Mouse (Mus musculus): ENCODE results near the gene Imp4. TPM values are rescaled to one million over a fixed set of nuclear protein-coding genes. Genes with fewer than 3 reads are reported as not detected.
"Not testable (repeated sequence)": the region's sequence is repeated elsewhere in the genome, so short reads cannot be mapped to it uniquely, and the experiment has no call there.

The Imp4 gene
- polyA plus RNA-seq, 1 experiment from 2014 or later = 91.1 TPM

GRCm38 (mm10) chr1:34432411-34432775, 7.3 kb upstream of the Imp4 start:
- H3K9me3 ChIP-seq (ENCODE audit: low read depth, low read length) = peaks cover 22% of the 10 kb centered on the region
- DNase-seq (peak; percentile 71), ATAC-seq (ENCODE audit: insufficient read depth) (no peak)
- H3K4me3 ChIP-seq (ENCODE audit: low read depth, low read length) = peak overlapping the region; percentile 41
- no peaks in the 10 kb centered on the region for H3K27me3 ChIP-seq (ENCODE audit: insufficient read depth, low read length)
- H3K4me2 ChIP-seq = peak overlapping the region; percentile 69
- 53% methylated on average over 13 of the region's 13 CpGs for WGBS
- TF ChIP-seq CTCF (IDR thresholded peaks at IDR 0.05; ENCODE audit: low read depth) = no peak
- H3K36me3 ChIP-seq (ENCODE audit: insufficient read depth) = peaks cover 4% of the 10 kb centered on the region; the same call in 1 of the 2 replicates
- H3K27ac ChIP-seq (ENCODE audit: low read depth) = 0 out of 2 replicates have a peak overlapping the region, but pooled peaks have one; percentile 30
- peaks cover 2% of the 10 kb centered on the region; the same call in 1 of the 2 replicates for H3K4me1 ChIP-seq (ENCODE audit: insufficient read depth)
- H3K9ac ChIP-seq = peak overlapping the region; percentile 61

- 13% methylated on average over 35 of the region's 35 CpGs for WGBS
- Histone ChIP-seq H3K9ac (peak overlapping the region; percentile 61), H3K27ac (ENCODE audit: low read depth) (peak overlapping the region; percentile 79; the same call in 1 of the 2 replicates), H3K27me3 (ENCODE audit: insufficient read depth, low read length) (no peaks in the 10 kb centered on the region), H3K36me3 (ENCODE audit: insufficient read depth) (peaks cover 4% of the 10 kb centered on the region; the same call in 1 of the 2 replicates), H3K4me3 (ENCODE audit: low read depth, low read length) (peak overlapping the region; percentile 41), H3K9me3 (ENCODE audit: low read depth, low read length) (peaks cover 22% of the 10 kb centered on the region), H3K4me1 (ENCODE audit: insufficient read depth) (peaks cover 2% of the 10 kb centered on the region; the same call in 1 of the 2 replicates), H3K4me2 (peak overlapping the region; percentile 69)
- DNase-seq = peak; percentile 78
- TF ChIP-seq CTCF (IDR thresholded peaks at IDR 0.05; ENCODE audit: low read depth) = no peak
- ATAC-seq (ENCODE audit: insufficient read depth) = peak; percentile 30
Observed at GRCm38 (mm10) chr1:34432776-34433481, 6.7 kb upstream of the Imp4 start.

GRCm38 (mm10) chr1:34433891-34434521, 5.6 kb upstream of the Imp4 start:
- 10% methylated on average over 19 of the region's 19 CpGs for WGBS
- Histone ChIP-seq H3K36me3 (ENCODE audit: insufficient read depth) (peaks cover 4% of the 10 kb centered on the region; the same call in 1 of the 2 replicates), H3K4me3 (ENCODE audit: low read depth, low read length) (peak overlapping the region; percentile 57), H3K27ac (ENCODE audit: low read depth) (peak overlapping the region; percentile 54; the same call in 1 of the 2 replicates), H3K9ac (peak overlapping the region; percentile 43), H3K4me1 (ENCODE audit: insufficient read depth) (peaks cover 5% of the 10 kb centered on the region; the same call in 1 of the 2 replicates), H3K9me3 (ENCODE audit: low read depth, low read length) (peaks cover 22% of the 10 kb centered on the region), H3K4me2 (peak overlapping the region; percentile 69), H3K27me3 (ENCODE audit: insufficient read depth, low read length) (no peaks in the 10 kb centered on the region)
- peak; percentile 9; the same call in 1 of the 2 replicates for ATAC-seq (ENCODE audit: insufficient read depth)
- TF ChIP-seq CTCF (IDR thresholded peaks at IDR 0.05; ENCODE audit: low read depth) = no peak
- DNase-seq = peak; percentile 50

GRCm38 (mm10) chr1:34434660-34435160, 4.9 kb upstream of the Imp4 start:
- peaks cover 4% of the 10 kb centered on the region; the same call in 1 of the 2 replicates for H3K36me3 ChIP-seq (ENCODE audit: insufficient read depth)
- under 1% methylated on average over 30 of the region's 30 CpGs for WGBS
- TF ChIP-seq CTCF (IDR thresholded peaks at IDR 0.05; ENCODE audit: low read depth) = no peak
- H3K4me3 ChIP-seq (ENCODE audit: low read depth, low read length) = peak overlapping the region; percentile 57
- peak overlapping the region; percentile 69 for H3K4me2 ChIP-seq
- H3K9ac ChIP-seq = peak overlapping the region; percentile 56
- peak overlapping the region; percentile 81 for H3K27ac ChIP-seq (ENCODE audit: low read depth)
- peaks cover 22% of the 10 kb centered on the region for H3K9me3 ChIP-seq (ENCODE audit: low read depth, low read length)
- peaks cover 5% of the 10 kb centered on the region; the same call in 1 of the 2 replicates for H3K4me1 ChIP-seq (ENCODE audit: insufficient read depth)
- H3K27me3 ChIP-seq (ENCODE audit: insufficient read depth, low read length) = no peaks in the 10 kb centered on the region
- peak; percentile 95 for DNase-seq
- no peak for ATAC-seq (ENCODE audit: insufficient read depth)

GRCm38 (mm10) chr1:34435371-34436120, 4.1 kb upstream of the Imp4 start:
- TF ChIP-seq CTCF (IDR thresholded peaks at IDR 0.05; ENCODE audit: low read depth) = no peak
- DNase-seq = peak; percentile 7
- H3K9ac ChIP-seq = peak overlapping the region; percentile 56
- peak overlapping the region; percentile 69 for H3K4me2 ChIP-seq
- H3K36me3 ChIP-seq (ENCODE audit: insufficient read depth) = peaks cover 4% of the 10 kb centered on the region; the same call in 1 of the 2 replicates
- peaks cover 18% of the 10 kb centered on the region for H3K9me3 ChIP-seq (ENCODE audit: low read depth, low read length)
- WGBS = 25% methylated on average over 8 of the region's 8 CpGs
- ATAC-seq (ENCODE audit: insufficient read depth) = no peak
- no peaks in the 10 kb centered on the region for H3K27me3 ChIP-seq (ENCODE audit: insufficient read depth, low read length)
- H3K4me3 ChIP-seq (ENCODE audit: low read depth, low read length) = peak overlapping the region; percentile 57
- H3K4me1 ChIP-seq (ENCODE audit: insufficient read depth) = peaks cover 5% of the 10 kb centered on the region; the same call in 1 of the 2 replicates
- peak overlapping the region; percentile 81 for H3K27ac ChIP-seq (ENCODE audit: low read depth)

- peaks cover 11% of the 10 kb centered on the region for H3K9me3 ChIP-seq (ENCODE audit: low read depth, low read length)
- DNase-seq (no peak), ATAC-seq (ENCODE audit: insufficient read depth) (no peak)
- H3K4me3 ChIP-seq (ENCODE audit: low read depth, low read length) = no peak overlapping the region
- peaks cover 5% of the 10 kb centered on the region; the same call in 1 of the 2 replicates for H3K4me1 ChIP-seq (ENCODE audit: insufficient read depth)
- no peak for TF ChIP-seq CTCF (IDR thresholded peaks at IDR 0.05; ENCODE audit: low read depth)
- 90% methylated on average over 3 of the region's 3 CpGs for WGBS
- H3K27ac ChIP-seq (ENCODE audit: low read depth) = no peak overlapping the region
- peaks cover 4% of the 10 kb centered on the region; the same call in 1 of the 2 replicates for H3K36me3 ChIP-seq (ENCODE audit: insufficient read depth)
- no peak overlapping the region for H3K9ac ChIP-seq
- H3K27me3 ChIP-seq (ENCODE audit: insufficient read depth, low read length) = no peaks in the 10 kb centered on the region
- no peak overlapping the region for H3K4me2 ChIP-seq
Observed at GRCm38 (mm10) chr1:34436374-34436773, 3.3 kb upstream of the Imp4 start.

- ATAC-seq (ENCODE audit: insufficient read depth); H3K4me1 ChIP-seq (ENCODE audit: insufficient read depth); H3K9ac ChIP-seq; H3K4me3 ChIP-seq (ENCODE audit: low read depth, low read length); H3K27me3 ChIP-seq (ENCODE audit: insufficient read depth, low read length); H3K4me2 ChIP-seq; DNase-seq; H3K9me3 ChIP-seq (ENCODE audit: low read depth, low read length); H3K27ac ChIP-seq (ENCODE audit: low read depth): not testable (repeated sequence)
- peaks cover 11% of the 10 kb centered on the region; the same call in 1 of the 2 replicates for H3K36me3 ChIP-seq (ENCODE audit: insufficient read depth)
- 90% methylated on average over 8 of the region's 8 CpGs for WGBS
Observed at GRCm38 (mm10) chr1:34437366-34437765, 2.3 kb upstream of the Imp4 start.

Data from lung, embryonic 14.5 days (tissue).